Mouse (Mus musculus) gastrocnemius, adult 2 months (tissue): ENCODE results near the gene Gm8138. TPM values are rescaled to one million over a fixed set of nuclear protein-coding genes. Genes with fewer than 3 reads are reported as not detected.
"Not testable (repeated sequence)": the region's sequence is repeated elsewhere in the genome, so short reads cannot be mapped to it uniquely, and the experiment has no call there.

Experiments used
- DNase-seq: peaks from one replicate; pipeline ENCODE4 v3.0.0; 2022
- H3K27ac ChIP-seq: fragments of 200-600 bp; 2 replicates; pipeline ENCODE4 v1.8.1; 2022; ENCODE audit warnings: mild to moderate bottlenecking
- H3K4me3 ChIP-seq: fragments of 200-600 bp; 2 replicates; pipeline ENCODE4 v1.8.1; 2022; ENCODE audit warnings: mild to moderate bottlenecking, moderate library complexity
- intact Hi-C: fragments of 180-260 bp; cut with DNase I; formaldehyde crosslinking; loops from one replicate; pipeline ENCODE4 v1.15.1; 2025
- long read RNA-seq, 2 experiments: library from polyadenylated mRNA; stranded (forward); transcript quantifications; one replicate each; pipeline ENCODE4 v2.0.0; 2021
- total RNA-seq, 2 experiments: library from RNA; stranded (reverse); gene quantifications; 2 replicates each; pipeline ENCODE4 v1.2.3; 2021

The Gm8138 gene
- not detected for total RNA-seq
- long read RNA-seq, experiment 1, result 0 reads
- long read RNA-seq, experiment 2, result 0 reads

- H3K27ac ChIP-seq, DNase-seq, intact Hi-C loops, H3K4me3 ChIP-seq: not testable (repeated sequence)
These were observed at the start of gene Gm8138 for GRCm38 (mm10) chr14:43416250-43416649. Gene Gm8138, minus strand, starts transcription at chr14:43416350.

DNA sequence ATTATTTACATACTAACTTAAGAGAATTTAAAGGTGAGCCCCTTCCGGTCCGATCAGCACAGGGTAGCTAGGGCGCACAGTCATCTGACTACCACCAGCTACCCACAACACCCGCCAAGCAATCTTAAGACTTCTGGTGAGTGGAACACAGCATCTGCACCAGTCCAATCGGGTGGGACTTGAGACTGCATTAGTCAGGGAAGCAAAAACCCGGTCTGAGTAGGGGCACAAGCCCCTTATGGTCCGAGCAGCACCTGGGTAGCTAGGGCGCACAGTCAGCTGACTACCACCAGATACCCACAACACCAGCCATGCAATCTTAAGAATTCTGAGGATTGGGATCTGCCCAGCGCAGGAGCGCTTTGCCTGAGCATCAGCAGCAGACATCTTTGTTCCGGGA lies 54.4 kb downstream of the Gm8138 start:
- intact Hi-C loops, H3K27ac ChIP-seq, H3K4me3 ChIP-seq: not testable (repeated sequence)
- DNase-seq, result peak; percentile 12

Other genes with a start within 250 kb of the Gm8138 start
- gene Gm7233, start 236.5 kb downstream of the Gm8138 start, total RNA-seq, result not detected
- not detected for gene Gm8122, start 181.0 kb downstream of the Gm8138 start, total RNA-seq
- not detected for gene Gm8126, start 157.7 kb downstream of the Gm8138 start, total RNA-seq
- not detected for gene Gm9732, start 141.3 kb downstream of the Gm8138 start, total RNA-seq
- not detected for gene Gm8127, start 122.5 kb downstream of the Gm8138 start, total RNA-seq
- not detected for gene 1700001F09Rik, start 68.5 kb downstream of the Gm8138 start, total RNA-seq
- not detected for gene Gm5799, start 127.2 kb upstream of the Gm8138 start, total RNA-seq
- gene Gm17654, start 162.8 kb upstream of the Gm8138 start, total RNA-seq, result not detected
- not detected for gene Gm10375, start 191.7 kb upstream of the Gm8138 start, total RNA-seq